Mouse (Mus musculus) spleen, adult 12 weeks (tissue): ENCODE measurements around the gene Rtbdn.
A peak's percentile ranks its signal among the peaks of the same experiment; 100 is the strongest.

Experiments used
- DNase-seq: peaks from one replicate; pipeline ENCODE4 v3.0.0; 2022; ENCODE audit warnings: low spot score

The Rtbdn gene

GRCm38 (mm10) chr8:84921596-84921995 is 25.2 kb upstream of the Rtbdn start:
- no peak for DNase-seq

- DNase-seq: no peak
These were observed 21.2 kb upstream of the Rtbdn start for GRCm38 (mm10) chr8:84925557-84925956.

GRCm38 (mm10) chr8:84927513-84927912 is 19.3 kb upstream of the Rtbdn start:
- no peak for DNase-seq

- no peak for DNase-seq
These were observed 18.1 kb upstream of the Rtbdn start for GRCm38 (mm10) chr8:84928456-84929306.

GRCm38 (mm10) chr8:84930582-84930981 is 16.2 kb upstream of the Rtbdn start:
- no peak for DNase-seq

- DNase-seq: no peak
These were observed 12.8 kb upstream of the Rtbdn start for GRCm38 (mm10) chr8:84933767-84934559.

- no peak for DNase-seq
These were observed 11.9 kb upstream of the Rtbdn start for GRCm38 (mm10) chr8:84934860-84935259.

- no peak for DNase-seq
These were observed 11.3 kb upstream of the Rtbdn start for GRCm38 (mm10) chr8:84935489-84935888.

- no peak for DNase-seq
These were observed 10.5 kb upstream of the Rtbdn start for GRCm38 (mm10) chr8:84936041-84936961.

GRCm38 (mm10) chr8:84936962-84937546 is 9.7 kb upstream of the Rtbdn start, which contains the start of gene Mast1:
TSS of gene Mast1 (minus strand) at chr8:84937359.
- peak; percentile 51 for DNase-seq

- no peak for DNase-seq
These were observed 8.9 kb upstream of the Rtbdn start for GRCm38 (mm10) chr8:84937620-84938485.

GRCm38 (mm10) chr8:84943699-84944098 is 3.1 kb upstream of the Rtbdn start:
- no peak for DNase-seq

GRCm38 (mm10) chr8:84944478-84945160 is 2.2 kb upstream of the Rtbdn start:
- DNase-seq: peak; percentile 50

GRCm38 (mm10) chr8:84945235-84945632 is 1.6 kb upstream of the Rtbdn start:
- no peak for DNase-seq

- DNase-seq: no peak
These were observed 911 bp upstream of the Rtbdn start for GRCm38 (mm10) chr8:84945633-84946527.

GRCm38 (mm10) chr8:84947241-84947545 is 402 bp downstream of the Rtbdn start:
- DNase-seq: no peak

GRCm38 (mm10) chr8:84949753-84950152 is 3.0 kb downstream of the Rtbdn start:
- no peak for DNase-seq

- DNase-seq: no peak
These were observed 5.9 kb downstream of the Rtbdn start for GRCm38 (mm10) chr8:84952612-84953255.

GRCm38 (mm10) chr8:84956768-84957167 is 10.0 kb downstream of the Rtbdn start:
- no peak for DNase-seq
